Mouse (Mus musculus) neutrophil, adult 83 days (primary cell): ENCODE results near the gene Gm28510. TPM values are rescaled to one million over a fixed set of nuclear protein-coding genes. Genes with fewer than 3 reads are reported as not detected.

Source experiments
- total RNA-seq, 2 experiments: library from RNA; stranded (reverse); gene quantifications; one replicate each; pipeline ENCODE4 v1.2.4; 2023

Gm28510 gene
- total RNA-seq: not detected

DNA sequence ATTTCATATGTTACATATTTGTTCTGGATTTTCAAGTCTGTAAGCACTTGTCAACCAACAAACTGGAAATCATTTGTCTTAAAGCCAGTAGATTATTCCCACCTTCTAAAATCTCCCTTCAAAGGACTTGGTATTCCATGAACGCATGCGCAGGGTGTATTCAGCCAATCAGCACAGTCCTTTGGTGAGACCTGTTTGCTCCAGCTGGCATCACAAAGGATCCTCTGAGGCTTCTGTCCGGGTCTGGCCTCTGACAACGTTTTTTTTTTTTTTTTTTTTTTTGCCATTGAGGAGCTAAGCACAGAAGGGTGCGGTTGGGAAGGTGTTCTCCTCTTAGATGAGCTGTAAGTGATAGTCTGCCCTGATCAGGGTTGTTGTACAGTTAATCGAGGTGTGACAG lies at the start of gene Gm28510:
Gene Gm28510, plus strand, starts transcription at position 301 of the 400 bp plus-strand sequence.

Other genes with a start within 250 kb of the Gm28510 start
- not detected for gene Gm20834, start 88.1 kb upstream of the Gm28510 start, total RNA-seq
- not detected for gene Gm20737, start 123.3 kb downstream of the Gm28510 start, total RNA-seq
- gene Gm21775, start 140.7 kb downstream of the Gm28510 start, total RNA-seq: not detected
- not detected for gene Gm21900, start 203.6 kb downstream of the Gm28510 start, total RNA-seq